Mouse (Mus musculus) ES-E14 (cell line): ENCODE measurements around the gene Tle4.

Experiments
- CHD2 ChIP-seq: IDR thresholded peaks from 2 replicates; pipeline ENCODE4 v1.6.1; 2014; ENCODE audit warnings: mild to moderate bottlenecking, low read depth, low read length, inconsistent platforms
- HCFC1 ChIP-seq: IDR thresholded peaks from 2 replicates; pipeline ENCODE4 v1.6.1; 2012; ENCODE audit warnings: low read length, inconsistent platforms, borderline replicate concordance; ENCODE audit not compliant: insufficient read depth
- MAFK ChIP-seq: IDR thresholded peaks from 2 replicates; pipeline ENCODE4 v1.6.1; 2014; ENCODE audit warnings: mild to moderate bottlenecking, low read depth, low read length, inconsistent platforms; ENCODE audit not compliant: insufficient read depth
- ZC3H11A ChIP-seq: IDR thresholded peaks from 2 replicates; pipeline ENCODE4 v1.6.1; 2012; ENCODE audit warnings: low read depth, mild to moderate bottlenecking, inconsistent platforms, low read length, borderline replicate concordance
- ZNF384 ChIP-seq: IDR thresholded peaks from 2 replicates; pipeline ENCODE4 v1.6.1; 2012; ENCODE audit warnings: low read depth, low read length, inconsistent platforms

- TF ChIP-seq ZC3H11A (no peak), MAFK (no peak), ZNF384 (no peak), HCFC1 (no peak), CHD2 (no peak)
These were observed 50.6 kb downstream of the Tle4 start for GRCm38 (mm10) chr19:14547133-14547842.
